Mouse (Mus musculus) G1E-ER4 (cell line): ENCODE data around the gene Ccdc6. TPM values are rescaled to one million over a fixed set of nuclear protein-coding genes. Genes with fewer than 3 reads are reported as not detected.

Experiments used
- GATA1 ChIP-seq: IDR thresholded peaks from one replicate; pipeline ENCODE4 v1.8.0; 2012; ENCODE audit warnings: low read length, inconsistent platforms
- polyA plus RNA-seq: library from polyadenylated mRNA; stranded (reverse); fragments of >175 nt; gene quantifications from 2 replicates; pipeline ENCODE4 v1.2.3, GENCODE M21; 2012

The Ccdc6 gene
- polyA plus RNA-seq, 1 experiment, result 21.4 TPM

GRCm38 (mm10) chr10:70198012-70198411 lies 101.1 kb downstream of the Ccdc6 start:
- TF ChIP-seq GATA1, result no peak

GRCm38 (mm10) chr10:70198951-70199463 lies 102.1 kb downstream of the Ccdc6 start:
- no peak for TF ChIP-seq GATA1

- no peak for TF ChIP-seq GATA1
Measured at GRCm38 (mm10) chr10:70199466-70200210, 102.7 kb downstream of the Ccdc6 start.

DNA sequence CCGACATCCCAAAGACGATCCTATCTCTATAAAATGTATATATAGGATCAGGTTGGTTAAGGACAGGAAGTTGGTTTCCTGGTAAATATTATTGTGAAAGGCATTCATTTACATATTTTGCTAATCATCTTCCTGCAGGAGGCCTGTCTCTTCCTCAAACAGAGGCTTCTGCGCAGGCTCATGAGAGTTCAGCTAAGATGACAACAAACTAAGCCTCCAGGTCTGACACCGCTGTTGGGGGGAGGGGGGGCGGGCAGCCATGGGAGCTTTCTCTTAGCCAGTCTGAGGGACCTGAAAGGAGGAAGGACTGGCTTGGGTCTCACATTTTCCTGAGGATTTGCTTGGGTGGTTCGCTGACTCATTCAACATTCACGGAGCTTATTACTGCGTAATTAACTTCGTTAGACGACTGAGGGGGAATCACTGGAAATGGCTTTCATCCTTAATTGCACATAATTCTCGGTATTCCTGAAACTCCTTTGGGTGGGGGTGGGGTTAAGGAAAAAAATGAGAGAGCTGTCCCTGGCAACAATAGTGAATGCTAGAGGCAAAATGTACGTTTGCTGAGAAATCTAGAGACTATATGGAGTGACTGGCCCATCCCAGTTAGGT lies 104.1 kb downstream of the Ccdc6 start:
- no peak for TF ChIP-seq GATA1

DNA sequence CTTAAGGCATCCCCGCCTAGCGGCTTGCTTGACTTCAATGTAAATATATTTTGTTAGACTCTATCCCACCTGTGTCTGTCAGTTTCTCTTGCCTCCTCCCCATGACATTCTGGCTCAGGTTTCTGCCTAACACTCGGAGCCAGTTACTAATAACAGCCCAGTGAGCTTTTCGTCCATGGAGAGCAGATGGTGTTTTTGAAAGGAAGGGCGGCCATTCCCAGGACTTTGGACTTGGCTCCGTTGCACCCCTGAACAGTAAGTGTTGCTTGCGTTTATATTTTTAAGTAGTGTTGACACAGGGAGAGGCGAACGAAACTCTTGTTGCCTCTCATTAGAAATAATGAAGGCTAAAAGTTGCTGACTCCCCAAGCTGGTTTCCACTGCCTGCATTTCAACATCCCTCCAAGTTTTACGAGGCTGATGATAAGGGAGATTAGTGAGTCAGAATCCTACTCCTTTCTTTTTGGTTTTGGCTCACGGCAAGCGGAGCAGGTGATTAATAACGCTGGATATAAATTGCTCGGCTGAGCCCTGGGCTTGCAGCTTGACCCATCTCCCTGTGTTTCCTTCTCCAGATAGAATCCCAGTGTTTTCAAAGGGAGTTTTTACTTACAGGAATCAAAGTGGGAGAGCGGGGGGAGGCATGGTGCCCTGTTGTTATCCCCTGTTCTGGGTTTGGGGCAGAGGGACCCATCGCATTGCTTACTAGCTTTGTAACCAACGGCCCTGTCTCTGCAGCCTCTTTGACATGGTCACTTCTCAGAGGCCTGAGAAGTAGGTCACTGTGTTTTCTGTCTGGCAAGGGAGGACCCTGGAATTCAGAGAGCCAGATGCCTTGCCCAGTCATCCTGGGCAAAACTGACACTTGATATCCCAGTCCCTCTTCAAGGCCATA lies 107.8 kb downstream of the Ccdc6 start, which contains the start of gene Mrln:
Mrln (plus strand) TSS at position 160 of the 895 bp plus-strand sequence.
- no peak for TF ChIP-seq GATA1

DNA sequence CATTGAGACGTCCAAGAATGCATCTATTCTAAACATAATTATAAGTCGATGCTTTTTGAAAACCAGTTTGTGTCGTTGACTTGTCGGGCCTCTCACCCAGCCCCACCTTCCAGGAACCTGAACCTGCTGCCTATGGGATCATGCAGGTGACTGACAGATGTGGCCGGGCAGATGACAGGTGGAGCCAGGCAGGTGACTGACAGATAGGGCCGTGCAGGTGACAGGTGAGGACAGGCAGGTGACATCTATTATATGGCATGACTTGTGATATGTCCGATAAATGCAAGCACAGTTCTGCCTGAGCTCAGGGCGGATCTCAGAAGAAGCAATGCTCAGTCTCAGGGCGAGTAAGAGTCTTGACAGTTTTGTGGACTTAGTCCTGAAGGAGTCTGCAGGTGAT lies 114.4 kb downstream of the Ccdc6 start:
- no peak for TF ChIP-seq GATA1

DNA sequence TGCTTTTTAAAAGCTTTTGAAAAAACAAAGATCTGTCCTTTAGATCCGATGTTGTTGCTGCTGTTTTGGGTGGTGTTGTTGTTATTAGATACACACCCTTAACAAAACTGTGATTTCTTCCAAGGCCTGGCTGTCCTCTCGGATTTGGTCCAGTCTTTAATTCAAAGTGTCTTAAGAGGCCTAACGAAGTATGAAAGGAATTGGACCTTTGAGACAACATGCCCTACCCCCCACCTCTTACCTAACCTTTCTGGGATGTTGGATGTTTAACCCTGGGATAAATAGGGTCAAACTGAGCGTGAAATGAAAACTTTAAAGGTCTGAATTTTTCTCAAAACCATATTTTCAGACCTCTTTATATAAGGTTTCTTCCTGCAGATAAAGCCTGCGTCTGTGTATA lies 124.0 kb downstream of the Ccdc6 start:
- TF ChIP-seq GATA1, result no peak

DNA sequence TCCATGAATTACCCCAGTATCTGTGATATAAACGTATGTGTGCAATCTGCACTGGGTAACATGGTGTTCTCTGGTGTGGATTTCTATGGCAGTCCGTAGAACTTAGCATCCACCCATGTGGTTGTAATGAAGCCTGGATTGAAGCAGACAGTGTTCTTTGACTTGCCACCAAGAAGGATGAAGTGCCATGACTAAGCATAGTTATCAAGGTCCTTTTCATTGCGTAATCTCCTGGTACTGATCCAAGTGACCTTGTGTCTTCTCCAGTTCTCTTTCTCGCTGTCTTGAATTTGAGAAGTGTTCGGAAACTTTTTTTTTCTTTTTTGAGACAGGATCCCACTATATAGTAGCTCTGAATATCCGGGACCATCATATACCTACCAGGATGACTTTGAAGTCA lies 127.7 kb downstream of the Ccdc6 start:
- TF ChIP-seq GATA1, result no peak

DNA sequence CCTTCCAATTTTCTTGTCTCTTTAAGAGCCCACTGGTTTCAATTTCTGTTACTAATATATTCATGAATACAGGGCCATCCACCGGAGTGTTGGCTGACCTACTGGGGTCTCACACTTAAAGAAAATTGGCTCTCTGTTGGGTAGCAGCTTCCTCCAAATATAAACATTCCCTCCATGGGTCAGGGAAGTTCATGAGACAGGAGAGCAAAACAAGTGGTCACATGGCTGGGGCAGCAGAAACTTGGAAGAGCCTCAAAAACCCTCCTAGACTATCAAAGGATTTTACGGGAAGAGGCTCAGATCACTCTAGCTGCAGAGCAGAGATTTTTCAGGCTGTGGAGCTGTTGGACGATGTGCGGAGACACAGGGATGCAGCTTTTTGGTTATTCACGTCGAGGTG lies 128.8 kb downstream of the Ccdc6 start:
- TF ChIP-seq GATA1, result no peak

DNA sequence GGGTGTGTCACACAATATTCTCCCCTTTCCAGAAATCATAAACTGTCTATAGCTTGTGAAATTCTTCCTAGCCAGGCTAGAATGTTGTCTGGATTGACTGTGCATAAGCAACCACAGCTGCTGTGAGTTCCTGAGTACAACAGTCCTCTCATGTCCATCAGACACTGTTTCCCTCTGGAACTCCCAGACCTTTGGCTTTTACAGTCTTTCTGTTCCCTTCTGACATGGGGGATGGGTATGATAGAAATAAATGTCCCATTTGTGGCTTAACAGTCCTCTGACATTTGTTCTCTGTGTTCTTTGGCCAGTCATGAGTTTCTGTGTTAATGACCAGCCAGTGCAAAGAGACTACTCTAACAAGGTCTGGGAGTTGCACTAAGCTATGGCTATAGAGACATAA lies 129.7 kb downstream of the Ccdc6 start:
- TF ChIP-seq GATA1, result no peak

- no peak for TF ChIP-seq GATA1
Measured at GRCm38 (mm10) chr10:70230352-70230751, 133.4 kb downstream of the Ccdc6 start.

DNA sequence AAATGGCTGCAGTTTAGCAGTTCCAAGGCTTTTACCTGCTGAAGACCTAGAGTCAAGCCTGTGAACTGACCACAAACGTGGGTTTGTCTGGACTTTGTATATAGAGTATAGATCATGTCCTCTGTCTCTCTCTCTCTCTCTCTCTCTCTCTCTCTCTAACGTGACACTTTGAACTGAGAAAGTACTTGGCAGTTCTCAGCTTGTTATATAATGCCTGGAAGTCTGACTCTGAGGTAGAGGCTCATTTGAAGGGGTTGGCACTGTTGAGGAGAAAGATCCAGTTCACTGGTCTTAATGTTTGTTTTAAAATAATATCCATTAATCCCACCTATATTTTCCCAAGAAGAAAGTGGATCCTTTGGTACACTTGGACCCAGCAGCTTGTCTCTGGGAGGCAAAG lies 141.0 kb downstream of the Ccdc6 start:
- TF ChIP-seq GATA1, result no peak

Other genes starting within 250 kb of the Ccdc6 start
- gene Mrln, start 107.5 kb downstream of the Ccdc6 start, polyA plus RNA-seq, result not detected in 2 replicates
- not detected in 2 replicates for gene Slc16a9, start 148.0 kb downstream of the Ccdc6 start, polyA plus RNA-seq